Mouse (Mus musculus) lung, postnatal 0 days (tissue): ENCODE data around the gene Sfxn3. TPM values are rescaled to one million over a fixed set of nuclear protein-coding genes. Genes with fewer than 3 reads are reported as not detected.

Source experiments
- ATAC-seq: fragments of 200-750 bp; cut with Nextera tagmentation; 2 replicates; pipeline ENCODE4 v1.8.0; 2017; ENCODE audit warnings: moderate library complexity
- DNase-seq: peaks from one replicate; pipeline ENCODE4 v3.0.0-alpha.2; 2016; ENCODE audit warnings: low spot score
- H3K27ac ChIP-seq: fragments of 300-500 bp; sonication (generic); 2 replicates; pipeline ENCODE4 v1.5.1; 2014; ENCODE audit warnings: antibody characterized with exemption, mild to moderate bottlenecking, low read length, mixed read lengths
- H3K27me3 ChIP-seq: fragments of 300-500 bp; sonication (generic); replicated peaks from 2 replicates; pipeline ENCODE4 v1.6.1; 2014; ENCODE audit warnings: low read length, mixed read lengths; ENCODE audit not compliant: insufficient read depth
- H3K36me3 ChIP-seq: fragments of 300-500 bp; sonication (generic); 2 replicates; pipeline ENCODE4 v1.6.1; 2014; ENCODE audit warnings: low read length, mixed read lengths; ENCODE audit not compliant: insufficient read depth
- H3K4me1 ChIP-seq: fragments of 300-500 bp; sonication (generic); 2 replicates; pipeline ENCODE4 v1.6.1; 2014; ENCODE audit warnings: antibody characterized with exemption, low read depth, low read length, mixed read lengths; ENCODE audit not compliant: insufficient read depth
- H3K4me2 ChIP-seq: fragments of 300-500 bp; sonication (generic); replicated peaks from 2 replicates; pipeline ENCODE4 v1.6.1; 2014; ENCODE audit warnings: low read depth, mild to moderate bottlenecking, low read length, moderate library complexity, mixed read lengths
- H3K4me3 ChIP-seq: fragments of 300-500 bp; sonication (generic); 2 replicates; pipeline ENCODE4 v1.5.1; 2014; ENCODE audit warnings: low read depth, low read length
- H3K9ac ChIP-seq: fragments of 300-500 bp; sonication (generic); replicated peaks from 2 replicates; pipeline ENCODE4 v1.6.1; 2014; ENCODE audit warnings: low read depth, mild to moderate bottlenecking
- H3K9me3 ChIP-seq: fragments of 300-500 bp; sonication (generic); 2 replicates; pipeline ENCODE4 v1.6.1; 2016; ENCODE audit warnings: low read length, mixed read lengths
- CTCF ChIP-seq: IDR thresholded peaks from 2 replicates; pipeline ENCODE4 v1.5.1; 2016; ENCODE audit warnings: antibody characterized with exemption, mild to moderate bottlenecking
- EP300 ChIP-seq: IDR thresholded peaks from 2 replicates; pipeline ENCODE4 v1.6.1; 2016; ENCODE audit warnings: antibody characterized with exemption, mild to moderate bottlenecking, control low read depth
- WGBS: fragments of 180-500 bp; shearing (Covaris S2); extraction: QIAGEN DNeasy Blood & Tissue Kit; methylation state at CpG from one replicate; pipeline ENCODE4 v1.1.7; 2014; 5-methylcytosine and 5-hydroxymethylcytosine counted together
- polyA plus RNA-seq: library from polyadenylated mRNA; unstranded; fragments of >200 nt; fragmentation: Nextera tagmentation; extraction: Ambion mirVana; gene quantifications from 2 replicates; pipeline ENCODE4 v1.2.1, GENCODE M21; 2015

Sfxn3 gene
- polyA plus RNA-seq, 1 experiment from 2014 or later, result 53.0 TPM

DNA sequence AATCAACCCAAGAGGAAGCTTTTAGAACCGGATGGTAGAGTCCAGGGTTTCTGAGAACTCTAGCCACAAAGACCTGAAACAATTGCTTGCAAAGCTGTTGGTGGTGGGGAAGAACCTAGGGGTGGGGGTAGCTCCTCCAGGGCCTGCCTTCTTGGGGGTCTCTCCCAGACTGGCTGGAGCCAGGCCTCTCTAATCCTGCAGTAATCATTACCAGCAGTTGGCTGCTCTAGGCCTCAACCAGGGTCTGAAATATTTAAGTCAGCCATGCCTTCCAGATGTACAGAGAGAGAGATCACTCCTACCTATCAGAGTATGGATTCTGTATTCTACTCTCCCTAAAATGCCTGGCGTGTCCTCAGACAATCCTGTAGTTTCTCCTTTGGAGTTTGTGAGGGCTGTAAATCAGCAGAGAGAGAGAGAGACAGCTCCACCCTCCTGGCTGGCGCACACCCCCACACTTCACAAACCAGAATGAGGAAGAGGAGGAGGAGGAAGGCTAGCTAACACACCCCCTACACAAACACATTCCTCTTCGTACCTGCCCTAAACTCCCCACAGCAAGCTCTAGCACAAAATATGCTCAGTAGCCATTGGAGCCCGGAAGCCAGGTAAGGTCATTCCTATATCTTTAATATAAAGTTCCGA lies 33.6 kb upstream of the Sfxn3 start:
- Histone ChIP-seq H3K4me2 (peak overlapping the region; percentile 76; the same call in 1 of the 2 replicates), H3K27ac (peak overlapping the region; percentile 99), H3K36me3 (no peaks in the 10 kb centered on the region; the same call in 1 of the 2 replicates), H3K4me1 (peaks cover 6% of the 10 kb centered on the region; the same call in 1 of the 2 replicates), H3K9ac (no peak overlapping the region), H3K4me3 (no peak overlapping the region), H3K9me3 (no peaks in the 10 kb centered on the region), H3K27me3 (no peaks in the 10 kb centered on the region)
- TF ChIP-seq EP300 (no peak), CTCF (no peak)
- DNase-seq, result no peak
- ATAC-seq, result no peak
- 62% methylated on average over 6 of the region's 6 CpGs for WGBS

GRCm38 (mm10) chr19:45014335-45014971 lies 32.9 kb upstream of the Sfxn3 start, which contains the start of gene Lzts2:
Lzts2 (plus strand) TSS chr19:45014414.
- Histone ChIP-seq H3K4me3 (peak within 1 kb of the TSS; percentile 63), H3K27me3 (no peaks in the 10 kb centered on the region), H3K9ac (peak within 1 kb of the TSS; percentile 63), H3K4me1 (peaks cover 13% of the 10 kb centered on the region; the same call in 1 of the 2 replicates), H3K27ac (peak within 1 kb of the TSS; percentile 99), H3K9me3 (no peaks in the 10 kb centered on the region), H3K36me3 (no peaks in the 10 kb centered on the region; the same call in 1 of the 2 replicates), H3K4me2 (peak within 1 kb of the TSS; percentile 76)
- DNase-seq (peak; percentile 75), ATAC-seq (peak; percentile 5; the same call in 1 of the 2 replicates)
- 11% methylated on average over 10 of the region's 10 CpGs for WGBS
- no peak for TF ChIP-seq EP300
- no peak for TF ChIP-seq CTCF

- H3K27ac ChIP-seq, result peak overlapping the region; percentile 99
- no peaks in the 10 kb centered on the region for H3K9me3 ChIP-seq
- peaks cover 15% of the 10 kb centered on the region for H3K4me1 ChIP-seq
- peak overlapping the region; percentile 63 for H3K4me3 ChIP-seq
- peak overlapping the region; percentile 63 for H3K9ac ChIP-seq
- no peaks in the 10 kb centered on the region for H3K27me3 ChIP-seq
- no peaks in the 10 kb centered on the region; the same call in 1 of the 2 replicates for H3K36me3 ChIP-seq
- DNase-seq (peak; percentile 74), ATAC-seq (peak; percentile 20)
- 0% methylated on average over 23 of the region's 25 CpGs for WGBS
- TF ChIP-seq EP300 (no peak), CTCF (peak; percentile 3; the same call in 1 of the 2 replicates)
- peak overlapping the region; percentile 76 for H3K4me2 ChIP-seq
Observed at GRCm38 (mm10) chr19:45014981-45015402, 32.3 kb upstream of the Sfxn3 start.

GRCm38 (mm10) chr19:45015518-45016281 lies 31.6 kb upstream of the Sfxn3 start:
- Histone ChIP-seq H3K27me3 (no peaks in the 10 kb centered on the region), H3K9me3 (no peaks in the 10 kb centered on the region), H3K4me3 (peak overlapping the region; percentile 63), H3K36me3 (no peaks in the 10 kb centered on the region), H3K27ac (peak overlapping the region; percentile 99), H3K9ac (peak overlapping the region; percentile 63), H3K4me2 (peak overlapping the region; percentile 76), H3K4me1 (peaks cover 20% of the 10 kb centered on the region)
- TF ChIP-seq CTCF, result no peak
- 0 out of 2 replicates have a peak, but pooled peaks have one; percentile 7 for TF ChIP-seq EP300
- peak; percentile 72 for DNase-seq
- 0 out of 2 replicates have a peak, but pooled peaks have one; percentile 1 for ATAC-seq
- under 1% methylated on average over 34 of the region's 34 CpGs for WGBS

DNA sequence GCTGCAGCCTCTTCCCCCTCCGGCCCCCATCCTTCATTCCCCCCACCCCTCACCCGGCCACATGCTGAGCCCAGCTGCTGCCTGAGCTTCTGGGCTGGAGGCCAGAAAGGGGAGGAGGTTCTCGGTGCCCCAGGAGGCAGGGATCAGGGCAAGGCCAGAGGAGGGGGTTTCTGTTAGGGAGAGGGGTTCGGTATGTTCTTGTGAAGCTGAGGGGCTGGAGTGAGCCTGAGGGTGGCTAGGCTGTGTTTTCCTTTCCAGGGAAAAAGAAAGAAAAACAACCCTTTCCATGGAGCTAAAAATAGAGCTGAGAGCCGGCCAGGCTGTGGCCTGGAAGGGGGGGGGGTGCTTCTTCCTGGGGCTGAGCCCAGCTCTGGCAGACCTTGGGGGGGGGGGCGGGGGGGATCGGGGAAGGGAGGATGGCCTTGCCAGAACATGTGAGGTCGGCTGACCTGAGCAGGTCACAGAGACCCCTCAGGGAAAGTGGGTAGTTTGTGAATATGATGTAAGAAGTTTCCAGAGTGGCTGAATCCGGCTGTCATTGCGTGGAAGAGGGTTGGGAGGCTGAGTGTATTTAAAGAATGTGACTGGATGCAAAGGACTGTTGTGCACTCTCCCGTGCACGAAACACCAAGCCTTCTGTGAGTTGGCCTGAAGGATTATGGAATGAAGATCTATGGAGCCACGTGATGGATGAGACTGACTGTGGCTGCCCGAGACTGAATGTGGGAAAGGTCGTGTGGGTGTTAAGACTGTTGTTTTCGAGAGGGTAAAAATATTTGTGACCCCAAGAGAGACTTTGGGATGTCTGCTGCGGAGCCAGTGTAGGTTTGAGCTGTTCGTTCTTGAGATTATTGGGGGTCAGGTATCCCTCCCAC lies 30.7 kb upstream of the Sfxn3 start:
- no peak for TF ChIP-seq CTCF
- TF ChIP-seq EP300, result no peak
- H3K4me2 ChIP-seq, result peak overlapping the region; percentile 76
- peaks cover 26% of the 10 kb centered on the region for H3K4me1 ChIP-seq
- peak overlapping the region; percentile 77 for H3K9ac ChIP-seq
- no peaks in the 10 kb centered on the region for H3K36me3 ChIP-seq
- no peaks in the 10 kb centered on the region for H3K27me3 ChIP-seq
- WGBS, result 1% methylated on average over 16 of the region's 18 CpGs
- no peaks in the 10 kb centered on the region for H3K9me3 ChIP-seq
- peak overlapping the region; percentile 63 for H3K4me3 ChIP-seq
- H3K27ac ChIP-seq, result peak overlapping the region; percentile 99
- ATAC-seq (peak; percentile 40), DNase-seq (peak; percentile 95)
